Mouse (Mus musculus) ES-Bruce4 (cell line): ENCODE data around the gene Tbata. TPM values are rescaled to one million over a fixed set of nuclear protein-coding genes. Genes with fewer than 3 reads are reported as not detected.

Source experiments
- H3K27ac ChIP-seq: 2 replicates; pipeline ENCODE4 v1.5.1; 2012; ENCODE audit warnings: low read length, inconsistent platforms; ENCODE audit not compliant: insufficient read depth
- H3K27me3 ChIP-seq: 2 replicates; pipeline ENCODE4 v1.6.1; 2012; ENCODE audit warnings: mild to moderate bottlenecking, low read length, inconsistent platforms; ENCODE audit not compliant: control insufficient read depth, poor library complexity, insufficient read depth, severe bottlenecking
- H3K36me3 ChIP-seq: 2 replicates; pipeline ENCODE4 v1.6.1; 2012; ENCODE audit warnings: inconsistent platforms, mild to moderate bottlenecking, low read length, moderate library complexity; ENCODE audit not compliant: control insufficient read depth, poor library complexity, insufficient read depth, severe bottlenecking
- H3K4me1 ChIP-seq: one replicate; pipeline ENCODE4 v1.8.1; 2011; ENCODE audit warnings: low read length; ENCODE audit not compliant: control insufficient read depth, insufficient read depth
- H3K4me3 ChIP-seq: 2 replicates; pipeline ENCODE4 v1.5.1; 2011; ENCODE audit warnings: low read depth, mild to moderate bottlenecking, low read length
- H3K9ac ChIP-seq: 2 replicates; pipeline ENCODE4 v1.6.1; 2012; ENCODE audit warnings: low read depth, mild to moderate bottlenecking, inconsistent platforms; ENCODE audit not compliant: poor library complexity, severe bottlenecking
- H3K9me3 ChIP-seq: replicated peaks from 2 replicates; pipeline ENCODE4 v1.6.1; 2012; ENCODE audit warnings: mild to moderate bottlenecking, low read length, inconsistent platforms; ENCODE audit not compliant: control insufficient read depth, poor library complexity, insufficient read depth, severe bottlenecking
- CTCF ChIP-seq: IDR thresholded peaks from one replicate; pipeline ENCODE4 v1.8.1; 2011; ENCODE audit warnings: low read depth, low read length
- EP300 ChIP-seq: IDR thresholded peaks from 2 replicates; pipeline ENCODE4 v1.6.1; 2011; ENCODE audit warnings: low read depth, low read length; ENCODE audit not compliant: insufficient read depth
- POLR2A ChIP-seq: IDR thresholded peaks from one replicate; pipeline ENCODE4 v1.8.1; 2011; ENCODE audit warnings: low read length; ENCODE audit not compliant: insufficient read depth
- polyA plus RNA-seq: library from polyadenylated mRNA; stranded (reverse); fragments of >200 nt; gene quantifications from 2 replicates; pipeline ENCODE4 v1.2.4, GENCODE M21; 2011; ENCODE audit warnings: low read depth; ENCODE audit not compliant: missing spikeins, insufficient read depth, insufficient read length

Tbata gene
- not detected in 2 replicates for polyA plus RNA-seq

DNA sequence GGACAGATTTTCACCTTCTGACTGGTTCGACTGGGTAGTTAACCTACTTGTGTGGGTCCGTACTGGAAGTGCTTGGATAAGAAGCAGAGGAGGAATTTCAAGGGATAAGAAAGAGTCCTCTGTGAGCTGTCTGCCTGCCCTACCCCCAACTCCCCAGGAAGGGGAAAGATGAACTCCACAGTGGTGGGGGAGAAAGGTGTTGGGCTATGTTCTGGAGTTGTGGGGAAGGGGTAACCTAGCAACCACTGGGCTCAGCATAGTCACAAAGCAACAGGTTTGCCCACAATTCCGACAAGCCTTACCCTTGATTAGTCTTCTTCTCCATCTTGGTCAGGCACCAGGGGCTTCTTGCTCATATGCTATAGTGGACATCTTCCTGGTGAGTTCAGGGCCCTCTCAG is at the start of gene Tbata:
Gene Tbata (plus strand): TSS at position 301 of the 400 bp plus-strand sequence.
- no peak within 1 kb of the TSS for H3K9ac ChIP-seq
- H3K9me3 ChIP-seq: no peaks in the 10 kb centered on the region
- no peaks in the 10 kb centered on the region for H3K27me3 ChIP-seq
- no peaks in the 10 kb centered on the region for H3K4me1 ChIP-seq
- H3K27ac ChIP-seq: no peak within 1 kb of the TSS
- H3K36me3 ChIP-seq: no peaks in the 10 kb centered on the region
- TF ChIP-seq CTCF (no peak), POLR2A (no peak), EP300 (no peak)
- no peak within 1 kb of the TSS for H3K4me3 ChIP-seq

DNA sequence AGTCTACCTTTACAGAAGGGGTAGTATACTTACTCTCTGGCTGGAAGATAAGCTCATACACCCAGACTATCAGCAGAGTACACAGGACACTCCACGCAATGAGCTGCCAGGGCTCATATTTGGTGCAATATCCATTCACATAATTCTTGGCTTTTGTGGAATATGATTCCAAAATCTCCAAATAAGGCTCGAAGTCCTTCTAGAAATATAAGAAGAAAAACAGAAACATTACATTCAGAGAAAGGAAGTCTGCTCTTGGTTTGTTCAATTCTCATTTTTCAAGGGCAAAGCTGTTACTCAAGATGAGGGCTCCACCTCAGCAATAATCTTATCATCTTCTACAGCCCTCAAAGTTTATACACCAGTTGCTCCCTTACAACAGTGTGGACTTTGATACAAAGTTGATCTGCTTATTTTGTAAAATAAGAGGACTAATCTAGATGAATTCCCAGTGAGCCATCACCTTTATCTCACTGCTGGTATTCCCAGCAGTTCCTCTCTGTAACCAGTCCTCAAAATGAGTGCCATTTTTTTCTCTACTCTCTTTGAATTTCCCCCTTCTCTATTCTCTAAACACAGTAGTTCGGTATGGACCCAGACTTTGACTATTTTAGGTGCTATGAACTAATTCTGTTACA is 48.4 kb upstream of the Tbata start:
- no peaks in the 10 kb centered on the region for H3K9me3 ChIP-seq
- H3K36me3 ChIP-seq: peaks cover 13% of the 10 kb centered on the region
- no peak overlapping the region for H3K4me3 ChIP-seq
- H3K4me1 ChIP-seq: no peaks in the 10 kb centered on the region
- H3K9ac ChIP-seq: no peak overlapping the region
- TF ChIP-seq CTCF (no peak), POLR2A (no peak), EP300 (no peak)
- H3K27me3 ChIP-seq: no peaks in the 10 kb centered on the region
- no peak overlapping the region for H3K27ac ChIP-seq

DNA sequence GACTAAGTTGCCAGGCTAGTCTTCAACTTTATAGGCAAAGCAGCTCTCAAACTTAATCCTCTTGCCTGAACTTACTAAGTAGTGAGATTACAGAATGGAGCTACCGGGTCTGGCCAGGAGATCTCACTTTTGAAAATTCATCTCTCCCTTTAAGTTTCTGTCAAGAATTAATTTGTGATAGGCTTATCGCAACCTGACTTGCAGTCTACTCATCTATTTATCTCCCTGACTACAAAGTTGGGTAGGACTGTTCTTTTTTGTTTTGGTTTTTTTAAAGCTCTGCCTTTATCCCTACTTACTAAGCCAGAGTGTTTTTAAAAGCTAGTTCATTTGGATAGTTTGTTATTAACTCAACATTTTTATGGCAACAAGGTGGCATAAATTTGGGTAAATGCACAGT is 47.3 kb upstream of the Tbata start:
- Histone ChIP-seq H3K27me3 (no peaks in the 10 kb centered on the region), H3K4me3 (no peak overlapping the region), H3K9me3 (no peaks in the 10 kb centered on the region), H3K27ac (no peak overlapping the region), H3K36me3 (peaks cover 13% of the 10 kb centered on the region), H3K9ac (no peak overlapping the region), H3K4me1 (no peaks in the 10 kb centered on the region)
- no peak for TF ChIP-seq CTCF
- no peak for TF ChIP-seq POLR2A
- no peak for TF ChIP-seq EP300

DNA sequence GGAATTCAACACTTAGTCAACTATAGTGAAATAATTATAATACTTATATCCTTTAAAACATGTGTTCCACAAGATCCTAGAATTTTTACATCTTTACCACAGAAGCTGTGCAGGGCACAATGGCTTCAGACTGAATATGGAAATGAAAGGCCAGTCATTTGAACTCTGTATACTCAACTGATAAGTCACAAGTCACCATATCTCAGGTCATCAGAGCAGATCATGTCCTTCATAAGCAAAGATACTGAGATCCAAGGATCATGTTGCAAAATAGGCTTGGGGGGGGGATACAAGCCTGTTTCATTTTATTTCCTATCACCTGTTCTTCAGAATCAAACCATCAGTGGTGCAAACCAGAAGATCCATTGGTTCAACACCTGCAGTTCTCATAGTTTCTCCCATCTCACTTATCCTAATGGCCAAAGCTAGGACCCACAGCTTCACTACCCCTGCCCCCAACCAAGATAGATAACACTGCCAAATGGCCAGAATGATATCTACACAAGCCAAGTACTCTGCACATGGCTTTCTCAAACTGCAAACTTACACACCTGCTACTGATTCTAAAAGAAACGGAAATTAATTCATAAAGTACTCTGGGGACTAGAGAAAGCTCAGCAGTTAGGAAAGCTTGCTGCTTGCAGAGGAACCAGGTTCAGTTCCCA is 42.9 kb upstream of the Tbata start:
- H3K27me3 ChIP-seq: no peaks in the 10 kb centered on the region
- TF ChIP-seq CTCF (no peak), EP300 (no peak), POLR2A (no peak)
- no peak overlapping the region for H3K27ac ChIP-seq
- no peak overlapping the region for H3K4me3 ChIP-seq
- no peaks in the 10 kb centered on the region for H3K4me1 ChIP-seq
- H3K36me3 ChIP-seq: no peaks in the 10 kb centered on the region; the same call in 1 of the 2 replicates
- no peak overlapping the region for H3K9ac ChIP-seq
- no peaks in the 10 kb centered on the region for H3K9me3 ChIP-seq

DNA sequence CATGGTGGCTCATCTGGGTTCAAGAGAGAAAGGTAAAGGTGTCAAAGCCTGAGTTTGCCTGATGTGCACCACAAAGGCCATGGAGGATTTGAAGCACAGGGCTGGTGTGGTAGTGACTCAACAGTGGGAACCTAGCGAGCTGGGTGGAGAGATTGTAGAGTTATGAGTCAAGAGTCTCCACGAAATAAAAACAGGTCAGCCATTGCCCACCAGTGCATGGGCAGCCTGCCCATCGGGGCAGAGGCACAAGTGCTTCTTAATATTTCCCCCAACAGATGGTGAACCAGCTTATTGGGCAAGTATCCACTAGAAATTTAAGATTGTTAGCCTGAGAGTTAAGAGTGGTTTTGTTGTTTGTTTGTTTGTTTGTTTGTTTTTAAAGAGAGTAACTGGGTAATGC is 40.8 kb upstream of the Tbata start:
- no peak overlapping the region for H3K9ac ChIP-seq
- no peak overlapping the region for H3K4me3 ChIP-seq
- no peak for TF ChIP-seq POLR2A
- no peak for TF ChIP-seq EP300
- TF ChIP-seq CTCF: no peak
- no peaks in the 10 kb centered on the region for H3K9me3 ChIP-seq
- H3K36me3 ChIP-seq: no peaks in the 10 kb centered on the region; the same call in 1 of the 2 replicates
- H3K27me3 ChIP-seq: no peaks in the 10 kb centered on the region
- H3K4me1 ChIP-seq: no peaks in the 10 kb centered on the region
- H3K27ac ChIP-seq: no peak overlapping the region

DNA sequence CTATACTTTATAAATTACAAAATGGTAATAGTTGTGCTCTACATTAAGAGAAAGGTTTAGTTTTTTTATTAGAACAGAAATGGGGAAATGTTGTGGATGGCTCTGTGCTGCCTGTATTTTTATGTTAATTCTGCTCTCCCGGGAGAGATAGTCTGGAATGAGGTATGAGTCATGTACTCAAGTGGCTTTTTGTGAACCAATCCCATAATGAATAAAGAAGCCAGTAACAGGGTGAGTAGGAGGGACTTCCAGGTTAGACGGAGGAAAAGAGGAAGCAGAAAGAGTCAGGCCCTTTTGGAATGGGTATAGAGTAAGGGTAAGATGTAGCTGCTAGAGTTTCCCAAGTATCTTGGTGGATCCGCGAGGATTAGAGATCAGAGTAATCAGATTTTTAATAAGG is 37.7 kb upstream of the Tbata start:
- Histone ChIP-seq H3K27ac (no peak overlapping the region), H3K4me3 (no peak overlapping the region), H3K9me3 (no peaks in the 10 kb centered on the region), H3K36me3 (peaks cover 3% of the 10 kb centered on the region), H3K9ac (no peak overlapping the region), H3K4me1 (no peaks in the 10 kb centered on the region), H3K27me3 (no peaks in the 10 kb centered on the region)
- TF ChIP-seq POLR2A (no peak), CTCF (no peak), EP300 (no peak)
